Mouse (Mus musculus): Measurements from ENCODE around the gene Sorl1.
A peak's percentile ranks its signal among the peaks of the same experiment; 100 is the strongest.

Gene Sorl1

DNA sequence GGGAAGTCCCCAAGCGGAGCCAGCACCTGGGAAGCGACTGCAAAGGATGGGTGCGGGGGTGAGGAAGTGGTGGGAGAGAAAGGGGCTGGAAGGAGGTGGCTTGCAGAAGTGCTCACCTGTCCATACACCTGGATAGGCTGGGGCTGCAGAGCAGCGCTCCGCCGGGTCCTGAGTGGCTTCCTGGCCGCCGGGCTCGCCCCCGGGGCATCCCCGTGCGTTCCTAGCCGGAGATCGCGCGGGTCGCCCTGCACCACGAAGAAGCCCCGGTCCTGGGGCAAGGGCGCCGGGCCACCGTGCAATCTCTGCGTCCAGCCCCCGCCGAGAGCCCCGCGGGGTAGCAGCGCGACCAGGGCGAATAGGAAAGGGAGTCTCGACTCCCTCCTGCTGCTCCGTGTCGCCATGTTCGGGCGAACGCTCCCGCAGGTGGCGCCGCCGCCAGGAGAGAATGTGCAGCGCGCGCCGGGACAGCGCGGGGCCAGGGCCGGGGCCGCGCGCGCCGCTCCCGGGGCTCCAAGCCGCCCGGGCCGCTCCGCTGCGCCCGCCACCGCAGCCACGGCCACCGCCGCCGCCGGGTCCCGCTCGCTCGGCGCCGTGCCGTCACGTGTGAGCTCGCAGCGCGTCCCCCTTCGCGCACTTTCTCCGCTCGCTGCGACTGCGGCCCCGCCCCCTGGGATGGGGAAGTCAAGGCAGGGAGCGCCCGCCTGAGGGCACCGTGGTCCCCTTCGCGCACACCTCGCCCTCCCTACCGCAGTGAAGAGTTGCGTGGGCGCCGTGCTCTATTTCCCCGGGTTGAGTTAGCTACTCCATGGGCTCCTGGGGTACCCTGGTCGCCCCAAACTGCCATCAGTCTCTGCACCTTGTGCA is at the start of gene Sorl1:
Sorl1 (minus strand) TSS at position 585 of the 864 bp plus-strand sequence.
- DNase-seq (ENCODE audit: low read depth, low spot score) = peak; percentile 36

GRCm38 (mm10) chr9:42173781-42174180 is 49.7 kb upstream of the Sorl1 start:
- no peak for DNase-seq (ENCODE audit: low read depth, low spot score)

DNA sequence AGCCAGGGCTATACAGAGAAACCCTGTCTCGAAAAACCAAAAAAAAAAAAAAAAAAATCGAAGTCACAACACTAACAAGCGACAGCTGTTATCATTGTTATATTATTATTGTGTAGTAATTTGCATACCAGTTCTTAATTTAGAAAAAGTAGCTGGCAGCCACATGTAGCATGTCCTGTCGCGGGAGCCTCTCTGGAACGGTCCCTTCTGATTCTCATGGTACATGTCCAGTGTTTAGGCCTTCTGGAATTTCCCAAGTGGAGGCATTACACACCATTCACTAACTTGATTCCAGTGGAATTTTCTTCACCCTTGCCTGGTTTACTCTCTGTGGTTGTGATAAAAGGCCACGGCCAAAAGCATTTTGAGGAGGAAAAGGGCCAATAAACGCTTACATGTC is 45.4 kb upstream of the Sorl1 start:
- DNase-seq (ENCODE audit: low read depth, low spot score) = no peak

DNA sequence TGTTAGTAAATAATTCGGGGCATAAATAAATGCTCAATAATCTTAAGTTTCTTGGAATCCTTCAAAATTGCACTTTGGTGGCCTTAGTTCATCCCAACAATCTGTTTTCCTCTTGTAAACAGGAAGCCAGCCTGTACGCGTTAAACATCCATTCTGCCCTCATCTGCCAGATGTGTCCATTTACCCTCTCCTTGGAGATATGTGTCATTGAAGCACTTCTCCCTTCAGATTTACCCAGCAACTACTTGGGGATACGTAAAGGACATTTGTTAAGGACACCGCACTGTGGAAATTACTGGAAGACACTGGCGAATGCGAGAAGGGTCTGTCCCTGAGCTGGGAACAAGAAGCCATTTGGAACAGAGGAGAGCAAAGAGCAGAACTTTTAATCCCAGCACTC is 44.9 kb upstream of the Sorl1 start:
- no peak for DNase-seq (ENCODE audit: low read depth, low spot score)

GRCm38 (mm10) chr9:42164930-42165329 is 40.8 kb upstream of the Sorl1 start:
- no peak for DNase-seq (ENCODE audit: low read depth, low spot score)

DNA sequence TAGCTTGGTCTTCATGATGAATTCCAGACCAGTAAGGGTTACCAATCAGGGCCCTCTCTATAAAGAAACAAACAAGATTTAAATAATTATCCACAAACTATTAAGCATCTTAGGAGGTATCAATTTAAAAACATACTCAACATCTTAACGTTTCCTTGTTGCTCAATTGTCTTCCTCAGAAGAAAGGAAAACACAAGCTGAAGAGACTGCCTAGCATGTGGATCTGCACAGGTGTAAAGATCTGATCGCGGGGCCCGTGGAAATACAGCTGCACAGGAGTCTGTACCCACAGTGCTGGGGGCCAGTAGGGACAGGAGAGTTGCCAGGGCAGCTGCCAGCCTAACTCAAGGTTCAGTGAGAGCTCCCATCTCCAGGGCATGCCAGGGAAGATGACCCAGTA is 38.9 kb upstream of the Sorl1 start:
- no peak for DNase-seq (ENCODE audit: low read depth, low spot score)

DNA sequence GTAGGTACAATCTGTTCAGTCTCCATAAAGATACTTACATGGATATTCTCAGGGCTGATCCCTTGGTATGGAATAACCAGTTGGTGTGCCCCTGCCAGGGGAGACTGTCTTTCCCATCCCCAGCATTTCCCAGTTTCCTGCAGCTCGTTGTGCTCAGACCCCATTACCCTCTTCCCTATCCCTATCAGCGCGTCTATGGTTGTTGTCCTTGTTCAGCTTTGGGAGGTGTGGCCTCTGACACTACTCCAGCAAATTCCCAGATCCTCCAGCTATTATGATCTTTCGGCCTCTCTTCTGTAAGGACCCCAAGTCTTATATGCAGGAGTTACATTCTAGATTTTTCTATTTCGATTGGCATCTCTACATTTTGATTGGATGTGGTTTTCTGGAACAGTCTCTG is 35.3 kb upstream of the Sorl1 start:
- no peak for DNase-seq (ENCODE audit: low read depth, low spot score)

- no peak for DNase-seq (ENCODE audit: low read depth, low spot score)
These were observed 34.6 kb upstream of the Sorl1 start for GRCm38 (mm10) chr9:42158652-42159051.

- DNase-seq (ENCODE audit: low read depth, low spot score) = no peak
These were observed 33.9 kb upstream of the Sorl1 start for GRCm38 (mm10) chr9:42157981-42158380.

GRCm38 (mm10) chr9:42156566-42156965 is 32.5 kb upstream of the Sorl1 start:
- no peak for DNase-seq (ENCODE audit: low read depth, low spot score)

GRCm38 (mm10) chr9:42154682-42155081 is 30.6 kb upstream of the Sorl1 start:
- DNase-seq (ENCODE audit: low read depth, low spot score) = no peak

GRCm38 (mm10) chr9:42148816-42149215 is 24.7 kb upstream of the Sorl1 start:
- no peak for DNase-seq (ENCODE audit: low read depth, low spot score)

DNA sequence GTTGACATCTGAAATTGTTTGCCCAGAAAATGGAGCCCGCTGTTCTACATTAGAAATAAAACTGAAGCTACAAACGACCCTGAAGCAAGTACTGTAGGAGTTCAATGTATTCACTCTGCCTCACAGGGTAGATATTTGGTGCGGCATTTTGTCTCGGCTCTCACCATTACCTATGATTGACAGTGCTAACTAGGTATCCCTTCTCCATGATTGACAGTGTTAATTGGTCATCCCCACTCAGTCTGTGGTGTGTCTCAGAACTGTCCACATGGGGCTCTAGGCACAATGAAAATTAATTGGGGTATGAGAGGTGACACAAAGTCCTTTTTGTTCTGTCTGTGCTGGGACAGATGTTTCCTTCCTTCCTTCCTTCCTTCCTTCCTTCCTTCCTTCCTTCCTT is 23.9 kb upstream of the Sorl1 start:
- DNase-seq (ENCODE audit: low read depth, low spot score) = no peak

GRCm38 (mm10) chr9:42146463-42146862 is 22.4 kb upstream of the Sorl1 start:
- DNase-seq (ENCODE audit: low read depth, low spot score) = no peak

DNA sequence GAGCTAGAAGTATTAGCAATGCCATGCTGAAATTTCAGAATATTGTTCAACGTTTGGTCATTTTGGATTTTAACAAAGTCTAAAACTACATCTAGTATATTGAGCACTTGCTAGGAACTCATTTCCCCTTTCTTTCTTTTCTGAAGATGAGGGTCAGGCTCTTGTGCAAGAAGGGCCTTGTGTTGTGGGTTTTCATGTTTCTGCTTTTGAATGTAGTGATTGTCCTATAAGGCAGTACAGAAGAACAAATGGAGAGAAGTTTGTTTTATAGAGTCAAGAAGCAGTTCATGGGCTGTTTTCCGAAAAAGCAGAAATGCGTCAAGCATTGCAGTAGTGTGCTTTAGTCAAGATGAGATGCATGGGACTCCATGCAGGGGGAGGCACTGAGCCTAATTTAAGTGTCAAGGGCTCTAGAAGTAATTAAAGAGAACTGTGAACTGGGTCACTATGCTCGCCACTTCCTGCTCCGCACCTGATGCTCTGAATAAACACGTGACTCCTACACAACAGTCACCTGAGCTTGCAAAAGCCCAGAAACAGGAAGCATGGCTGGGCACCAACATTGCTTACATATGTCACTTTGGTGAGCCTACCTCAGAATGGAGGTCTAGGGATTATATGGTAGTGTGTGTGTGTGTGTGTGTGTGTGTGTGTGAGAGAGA is 17.6 kb upstream of the Sorl1 start:
- DNase-seq (ENCODE audit: low read depth, low spot score) = no peak

DNA sequence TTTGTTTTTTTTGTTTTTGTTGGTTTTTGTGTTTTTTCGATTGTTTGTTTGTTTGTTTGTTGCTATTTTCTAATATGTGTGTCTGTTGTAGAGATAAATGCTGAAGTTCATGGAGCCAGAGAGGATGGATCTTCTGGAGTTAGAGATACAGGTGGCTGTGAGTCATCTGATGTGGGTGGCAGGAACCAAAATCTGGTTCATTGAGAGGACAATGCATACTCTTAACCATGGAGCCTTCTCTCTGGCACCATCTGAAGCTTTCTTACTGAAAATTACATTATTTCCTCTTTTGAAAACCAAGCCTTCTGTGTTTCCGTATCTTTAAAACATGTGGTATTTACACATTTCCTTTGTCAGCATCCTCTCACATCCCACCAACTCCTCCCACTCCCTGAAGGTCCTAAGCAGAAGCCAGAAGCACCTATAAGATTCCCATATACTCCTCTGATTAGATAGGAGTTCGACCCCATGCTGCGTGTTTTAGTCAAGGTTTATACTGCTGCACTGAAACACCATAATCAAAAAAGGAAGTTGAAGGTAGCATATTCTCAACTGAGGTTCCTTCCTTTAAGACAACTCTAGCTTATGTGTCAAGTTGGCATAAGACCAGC is 14.3 kb upstream of the Sorl1 start:
- DNase-seq (ENCODE audit: low read depth, low spot score) = no peak

DNA sequence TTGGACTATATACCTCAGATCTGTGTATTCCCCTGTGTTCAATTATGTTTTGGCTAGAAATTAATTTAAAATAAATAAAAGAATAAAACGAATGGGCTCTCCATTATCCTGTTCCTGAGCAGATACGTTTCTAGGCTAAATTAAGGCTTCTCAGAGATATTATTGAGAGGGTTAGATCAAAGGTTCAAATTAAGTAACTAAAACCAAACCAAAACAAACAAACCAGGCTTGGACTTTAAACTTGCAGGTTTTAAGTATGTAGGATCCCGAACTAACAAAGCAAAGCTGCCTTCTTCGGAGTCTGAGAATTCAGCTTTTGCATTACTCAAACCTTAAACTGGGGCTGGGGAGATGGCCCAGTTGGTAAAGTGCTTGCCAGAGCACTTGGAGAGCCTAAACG is 13.5 kb upstream of the Sorl1 start:
- no peak for DNase-seq (ENCODE audit: low read depth, low spot score)

GRCm38 (mm10) chr9:42130793-42131760 is 7.0 kb upstream of the Sorl1 start:
- DNase-seq (ENCODE audit: low read depth, low spot score) = no peak

GRCm38 (mm10) chr9:42127983-42128382 is 3.9 kb upstream of the Sorl1 start:
- no peak for DNase-seq (ENCODE audit: low read depth, low spot score)

DNA sequence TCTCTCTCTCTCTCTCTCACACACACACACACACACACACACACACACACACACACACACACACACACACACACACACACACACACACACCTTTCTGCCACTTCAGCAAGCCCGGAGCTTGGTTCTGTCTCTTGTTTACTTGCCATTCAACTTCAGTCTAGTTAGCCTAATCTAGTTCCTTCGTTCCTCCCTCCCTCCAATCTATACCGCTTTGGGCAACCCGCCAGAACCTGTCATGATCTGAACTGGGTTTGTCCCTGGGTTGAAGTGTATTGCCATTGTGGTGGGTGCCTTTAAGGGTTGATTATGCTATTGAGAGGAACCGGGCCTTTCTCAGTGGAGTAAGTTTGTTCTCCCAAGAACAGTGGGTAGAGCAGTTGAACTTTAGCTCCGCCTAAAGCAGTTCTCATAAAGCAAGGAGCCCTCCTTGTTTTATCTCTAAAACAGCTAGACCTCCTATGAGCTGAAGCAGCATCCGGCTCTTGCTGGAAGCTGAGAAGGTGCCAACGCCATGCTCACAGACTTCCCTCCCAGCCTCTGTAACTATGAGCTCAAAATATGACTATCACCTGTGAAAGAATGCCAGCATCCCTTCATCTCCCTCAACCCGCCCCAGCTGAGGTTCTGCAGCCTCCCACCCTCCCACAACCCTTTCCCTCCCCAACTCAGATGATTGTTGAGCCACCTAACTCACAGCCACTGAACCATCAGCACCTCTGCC is 1.3 kb upstream of the Sorl1 start:
- no peak for DNase-seq (ENCODE audit: low read depth, low spot score)

- no peak for DNase-seq (ENCODE audit: low read depth, low spot score)
These were observed 893 bp downstream of the Sorl1 start for GRCm38 (mm10) chr9:42123204-42123603.

Data from retina, postnatal 7 days (tissue).